Mouse (Mus musculus): Measurements from ENCODE around the gene Edem1. TPM values are rescaled to one million over a fixed set of nuclear protein-coding genes. Genes with fewer than 3 reads are reported as not detected.
"Not testable (repeated sequence)": the region's sequence is repeated elsewhere in the genome, so short reads cannot be mapped to it uniquely, and the experiment has no call there.

Edem1 gene
- polyA plus RNA-seq, 1 experiment, result 15.4 TPM

DNA sequence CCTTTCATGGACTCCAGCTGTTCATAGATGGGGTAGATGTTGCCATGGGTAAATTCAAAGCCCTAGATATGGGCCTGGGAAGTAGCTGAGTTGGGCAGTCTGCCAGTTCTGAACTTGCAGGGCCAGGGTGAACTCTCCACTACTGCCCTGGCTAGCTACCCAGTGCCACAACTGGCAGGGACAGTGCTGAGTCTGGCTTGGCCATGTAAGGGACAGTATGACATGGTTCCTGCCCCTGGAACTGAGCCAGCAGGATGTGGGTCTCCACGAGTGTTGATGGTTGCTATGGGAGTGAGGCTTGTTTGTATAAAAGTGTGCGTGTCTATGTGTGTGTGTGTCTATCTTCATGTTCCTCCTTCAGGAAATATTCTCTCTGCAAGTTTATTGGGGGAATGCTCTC is 34.1 kb downstream of the Edem1 start:
- H3K79me2 ChIP-seq (ENCODE audit: control insufficient read depth, insufficient read depth), result no peaks in the 10 kb centered on the region
- H3K4me3 ChIP-seq, result no peak overlapping the region
- TF ChIP-seq TCF3 (IDR thresholded peaks at IDR 0.05; ENCODE audit: insufficient read length, low read depth) (no peak), MYOG (IDR thresholded peaks at IDR 0.05; ENCODE audit: control insufficient read depth in 1 of 3, insufficient read depth in 1 of 3, insufficient read length in 2 of 3, low read depth in 2 of 3) (no peak), POLR2AphosphoS2 (IDR thresholded peaks at IDR 0.05; ENCODE audit: insufficient read length, low read depth) (peak; percentile 78), USF1 (IDR thresholded peaks at IDR 0.05; ENCODE audit: low read depth) (no peak), E2F4 (IDR thresholded peaks at IDR 0.05; ENCODE audit: insufficient read depth) (no peak), REST (IDR thresholded peaks at IDR 0.05; ENCODE audit: insufficient read depth, insufficient read length) (no peak)
- H3K4me2 ChIP-seq (ENCODE audit: low read depth), result no peak overlapping the region
- no peaks in the 10 kb centered on the region for H3K27me3 ChIP-seq (ENCODE audit: control insufficient read depth, insufficient read depth, insufficient read length)
- peaks cover 3% of the 10 kb centered on the region for H3K36me3 ChIP-seq (ENCODE audit: control insufficient read depth, insufficient read depth)
- no peak overlapping the region for H3ac ChIP-seq (ENCODE audit: control insufficient read depth, insufficient read length)

DNA sequence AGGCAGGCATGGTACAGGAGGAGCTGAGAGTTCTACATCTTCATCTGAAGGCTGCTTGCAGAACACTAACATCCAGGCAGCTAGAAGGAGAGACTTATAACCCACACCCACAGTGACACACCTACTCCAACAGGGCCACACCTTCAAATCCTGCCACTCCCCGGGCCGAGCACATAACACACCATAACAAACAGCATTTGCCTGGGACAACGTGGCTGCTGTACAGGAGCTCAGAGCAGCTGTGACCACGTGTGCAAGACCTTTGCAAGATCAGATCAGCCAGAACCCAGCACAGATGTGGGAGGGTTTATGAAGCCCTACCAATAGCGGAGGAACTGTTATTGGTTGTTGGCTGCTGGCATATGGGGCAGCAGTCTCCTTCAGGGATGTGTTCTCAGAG is 37.9 kb downstream of the Edem1 start:
- Histone ChIP-seq H3K4me2 (ENCODE audit: low read depth) (no peak overlapping the region), H3K36me3 (ENCODE audit: control insufficient read depth, insufficient read depth) (no peaks in the 10 kb centered on the region), H3ac (ENCODE audit: control insufficient read depth, insufficient read length) (no peak overlapping the region), H3K4me3 (no peak overlapping the region), H3K27me3 (ENCODE audit: control insufficient read depth, insufficient read depth, insufficient read length) (no peaks in the 10 kb centered on the region), H3K79me2 (ENCODE audit: control insufficient read depth, insufficient read depth) (no peaks in the 10 kb centered on the region)
- TF ChIP-seq E2F4 (IDR thresholded peaks at IDR 0.05; ENCODE audit: insufficient read depth), result no peak

DNA sequence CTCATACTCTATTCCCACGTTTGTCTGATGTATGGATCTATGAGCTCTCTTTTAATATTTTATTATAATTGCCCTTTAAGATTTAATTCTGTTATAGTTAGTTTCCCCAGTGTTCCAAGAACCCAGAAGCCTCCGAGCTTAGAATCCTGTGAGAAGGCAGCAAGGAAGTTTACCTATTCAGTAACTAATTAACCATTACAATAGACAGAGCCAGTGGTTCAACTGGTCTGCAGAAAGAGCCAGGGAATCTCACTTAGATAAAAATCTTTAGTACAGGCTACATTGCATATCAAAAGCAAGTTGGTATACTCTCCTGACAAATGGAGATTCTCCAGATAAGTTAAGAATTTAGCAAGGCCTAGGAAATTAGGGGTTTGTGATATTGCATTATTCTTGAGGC is 40.6 kb downstream of the Edem1 start:
- H3K36me3 ChIP-seq (ENCODE audit: control insufficient read depth, insufficient read depth); H3K4me2 ChIP-seq (ENCODE audit: low read depth); H3K4me3 ChIP-seq; H3ac ChIP-seq (ENCODE audit: control insufficient read depth, insufficient read length); H3K79me2 ChIP-seq (ENCODE audit: control insufficient read depth, insufficient read depth); H3K27me3 ChIP-seq (ENCODE audit: control insufficient read depth, insufficient read depth, insufficient read length): not testable (repeated sequence)

DNA sequence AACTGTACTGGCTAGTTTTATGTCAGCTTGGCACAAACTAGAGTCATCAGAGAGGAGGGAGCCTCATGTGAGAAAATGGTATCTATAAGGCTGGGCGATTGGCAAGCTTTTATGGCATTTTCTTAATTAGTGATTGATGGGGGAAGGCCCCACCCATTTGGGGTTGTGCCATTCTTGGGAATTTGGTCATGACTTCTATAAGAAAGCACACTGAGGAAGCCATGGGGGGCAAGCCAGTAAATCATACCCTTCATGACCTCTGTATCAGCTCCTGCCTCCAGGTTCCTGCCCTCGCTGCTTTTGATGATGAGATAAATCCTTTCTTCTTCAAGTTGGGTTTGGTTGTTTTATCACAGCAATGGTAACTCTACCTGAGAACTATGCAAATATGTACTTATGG is 42.0 kb downstream of the Edem1 start:
- Histone ChIP-seq H3K79me2 (ENCODE audit: control insufficient read depth, insufficient read depth) (no peaks in the 10 kb centered on the region), H3ac (ENCODE audit: control insufficient read depth, insufficient read length) (no peak overlapping the region), H3K36me3 (ENCODE audit: control insufficient read depth, insufficient read depth) (no peaks in the 10 kb centered on the region), H3K4me2 (ENCODE audit: low read depth) (no peak overlapping the region), H3K27me3 (ENCODE audit: control insufficient read depth, insufficient read depth, insufficient read length) (peaks cover 6% of the 10 kb centered on the region), H3K4me3 (no peak overlapping the region)
- TF ChIP-seq MYOG (IDR thresholded peaks at IDR 0.05; ENCODE audit: control insufficient read depth in 1 of 3, insufficient read depth in 1 of 3, insufficient read length in 2 of 3, low read depth in 2 of 3) (no peak), POLR2A (IDR thresholded peaks at IDR 0.05; ENCODE audit: insufficient read length, low read depth) (no peak), TCF3 (IDR thresholded peaks at IDR 0.05; ENCODE audit: insufficient read length, low read depth) (no peak), REST (IDR thresholded peaks at IDR 0.05; ENCODE audit: insufficient read depth, insufficient read length) (no peak), MAX (IDR thresholded peaks at IDR 0.05; ENCODE audit: low read depth) (no peak), E2F4 (IDR thresholded peaks at IDR 0.05; ENCODE audit: insufficient read depth) (no peak), TCF12 (IDR thresholded peaks at IDR 0.05; ENCODE audit: insufficient read depth, poor library complexity, severe bottlenecking) (no peak), CEBPB (IDR thresholded peaks at IDR 0.05; ENCODE audit: insufficient read depth, poor library complexity, severe bottlenecking) (no peak), USF1 (IDR thresholded peaks at IDR 0.05; ENCODE audit: low read depth) (no peak), POLR2AphosphoS2 (IDR thresholded peaks at IDR 0.05; ENCODE audit: insufficient read length, low read depth) (no peak), MYOD1 (IDR thresholded peaks at IDR 0.05; ENCODE audit: control insufficient read depth in 1 of 3, insufficient read length in 2 of 3, low read depth in 2 of 3) (no peak), SRF (IDR thresholded peaks at IDR 0.05; ENCODE audit: control insufficient read depth, insufficient read length, low read depth) (no peak)

DNA sequence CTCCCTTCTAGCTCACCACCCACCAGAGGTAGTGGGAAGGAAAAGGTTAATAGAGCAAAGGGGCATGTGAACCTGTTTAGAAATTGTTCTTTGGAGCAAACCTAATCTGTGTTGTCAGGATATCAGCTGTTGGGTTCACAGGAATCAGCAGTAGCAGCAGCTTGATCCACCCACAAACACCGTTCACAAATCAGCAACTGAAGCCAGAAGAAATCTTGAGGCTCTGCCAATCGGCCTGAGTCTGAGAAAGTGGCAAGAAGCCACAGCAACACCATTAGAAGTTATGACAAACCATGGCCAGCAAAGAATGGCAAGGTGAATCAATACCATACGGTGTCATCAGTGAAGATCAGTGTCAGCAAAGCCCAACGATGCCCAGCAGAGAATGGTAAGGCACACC is 42.8 kb downstream of the Edem1 start:
- Histone ChIP-seq H3K4me2 (ENCODE audit: low read depth) (no peak overlapping the region), H3K4me3 (no peak overlapping the region)

DNA sequence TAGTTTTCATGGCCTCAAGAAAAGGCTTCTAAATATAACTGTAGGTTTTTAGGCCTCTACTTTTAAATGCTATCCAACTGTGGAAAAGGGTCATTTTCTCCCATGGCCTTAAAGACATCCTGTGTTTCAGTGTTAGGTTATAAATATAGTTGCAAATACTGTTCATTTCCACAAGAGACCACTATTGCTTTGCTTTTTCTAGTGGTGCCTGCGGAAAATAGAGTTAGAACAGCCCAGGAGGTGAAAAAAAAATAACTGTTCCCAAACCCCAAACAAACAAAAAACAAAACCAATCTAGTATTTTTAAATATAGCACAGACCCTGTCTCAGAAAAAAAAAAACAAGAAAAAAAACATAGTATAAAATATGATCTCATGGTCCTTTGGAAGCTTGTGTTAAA is 46.9 kb downstream of the Edem1 start:
- Histone ChIP-seq H3K4me3 (no peak overlapping the region), H3ac (ENCODE audit: control insufficient read depth, insufficient read length) (no peak overlapping the region), H3K79me2 (ENCODE audit: control insufficient read depth, insufficient read depth) (no peaks in the 10 kb centered on the region), H3K36me3 (ENCODE audit: control insufficient read depth, insufficient read depth) (no peaks in the 10 kb centered on the region), H3K27me3 (ENCODE audit: control insufficient read depth, insufficient read depth, insufficient read length) (peaks cover 6% of the 10 kb centered on the region), H3K4me2 (ENCODE audit: low read depth) (peak overlapping the region; percentile 51)
- TF ChIP-seq SRF (IDR thresholded peaks at IDR 0.05; ENCODE audit: control insufficient read depth, insufficient read length, low read depth), result no peak
- TF ChIP-seq MYOG (IDR thresholded peaks at IDR 0.05; ENCODE audit: control insufficient read depth in 1 of 3, insufficient read depth in 1 of 3, insufficient read length in 2 of 3, low read depth in 2 of 3), result no peak
- TF ChIP-seq USF1 (IDR thresholded peaks at IDR 0.05; ENCODE audit: low read depth), result no peak
- no peak for TF ChIP-seq E2F4 (IDR thresholded peaks at IDR 0.05; ENCODE audit: insufficient read depth)
- no peak for TF ChIP-seq POLR2A (IDR thresholded peaks at IDR 0.05; ENCODE audit: insufficient read length, low read depth)
- TF ChIP-seq TCF3 (IDR thresholded peaks at IDR 0.05; ENCODE audit: insufficient read length, low read depth), result no peak
- TF ChIP-seq TCF12 (IDR thresholded peaks at IDR 0.05; ENCODE audit: insufficient read depth, poor library complexity, severe bottlenecking), result no peak
- TF ChIP-seq MYOD1 (IDR thresholded peaks at IDR 0.05; ENCODE audit: control insufficient read depth in 1 of 3, insufficient read length in 2 of 3, low read depth in 2 of 3), result no peak
- TF ChIP-seq CEBPB (IDR thresholded peaks at IDR 0.05; ENCODE audit: insufficient read depth, poor library complexity, severe bottlenecking), result no peak
- TF ChIP-seq MAX (IDR thresholded peaks at IDR 0.05; ENCODE audit: low read depth), result no peak
- TF ChIP-seq POLR2AphosphoS2 (IDR thresholded peaks at IDR 0.05; ENCODE audit: insufficient read length, low read depth), result no peak
- no peak for TF ChIP-seq REST (IDR thresholded peaks at IDR 0.05; ENCODE audit: insufficient read depth, insufficient read length)

More for the DNA sequence above, 42.8 kb downstream of the Edem1 start:
- Histone ChIP-seq H3K36me3 (ENCODE audit: control insufficient read depth, insufficient read depth) (no peaks in the 10 kb centered on the region), H3ac (ENCODE audit: control insufficient read depth, insufficient read length) (no peak overlapping the region), H3K27me3 (ENCODE audit: control insufficient read depth, insufficient read depth, insufficient read length) (peaks cover 6% of the 10 kb centered on the region), H3K79me2 (ENCODE audit: control insufficient read depth, insufficient read depth) (no peaks in the 10 kb centered on the region)
- TF ChIP-seq CEBPB (IDR thresholded peaks at IDR 0.05; ENCODE audit: insufficient read depth, poor library complexity, severe bottlenecking) (no peak), E2F4 (IDR thresholded peaks at IDR 0.05; ENCODE audit: insufficient read depth) (no peak), TCF12 (IDR thresholded peaks at IDR 0.05; ENCODE audit: insufficient read depth, poor library complexity, severe bottlenecking) (no peak)
